Mouse (Mus musculus): Measurements from ENCODE around the gene Rbm45. TPM values are rescaled to one million over a fixed set of nuclear protein-coding genes. Genes with fewer than 3 reads are reported as not detected.

Gene Rbm45
- polyA plus RNA-seq, 1 experiment from 2014 or later = 15.9 TPM

DNA sequence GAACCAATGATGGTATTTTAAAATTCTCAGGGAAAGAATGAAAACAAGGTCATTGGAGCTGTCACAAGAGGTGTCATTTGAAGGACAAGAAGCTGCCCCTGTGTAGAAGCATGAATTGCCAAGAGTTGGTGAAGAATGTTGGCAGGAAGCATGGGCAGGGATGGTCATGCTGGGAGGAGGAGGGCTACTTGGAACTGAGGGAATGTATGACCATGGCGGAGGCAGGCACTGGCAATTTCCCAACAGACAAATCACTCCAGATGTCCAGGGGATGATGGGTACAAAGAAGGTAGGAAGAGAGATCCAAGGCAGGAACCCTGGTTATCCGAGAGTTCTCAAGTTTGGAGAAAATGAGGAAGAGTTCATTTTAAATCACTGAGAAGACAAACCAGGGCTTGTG lies 40.2 kb downstream of the Rbm45 start:
- Histone ChIP-seq H3K4me1 (replicated peaks; ENCODE audit: control insufficient read depth, insufficient read depth, low read length) (0 out of 2 replicates have a peak, but pooled peaks cover 11% of the 10 kb centered on the region), H3K4me3 (replicated peaks; ENCODE audit: low read length) (no peak overlapping the region), H3K4me2 (replicated peaks) (no peak overlapping the region), H3K27ac (no peak overlapping the region), H3K9ac (no peak overlapping the region), H3K27me3 (ENCODE audit: control insufficient read depth, insufficient read depth, low read length) (no peaks in the 10 kb centered on the region), H3K36me3 (replicated peaks; ENCODE audit: control insufficient read depth, insufficient read depth) (no peaks in the 10 kb centered on the region), H3K9me3 (ENCODE audit: control insufficient read depth, low read length) (no peaks in the 10 kb centered on the region)
- ATAC-seq (ENCODE audit: low FRiP score) = no peak
- WGBS = 84% methylated on average over 2 of the region's 2 CpGs
- no peak for DNase-seq (ENCODE audit: low spot score)

- no peak overlapping the region for H3K9ac ChIP-seq
These were observed 43.1 kb downstream of the Rbm45 start for GRCm38 (mm10) chr2:76412924-76413323.

DNA sequence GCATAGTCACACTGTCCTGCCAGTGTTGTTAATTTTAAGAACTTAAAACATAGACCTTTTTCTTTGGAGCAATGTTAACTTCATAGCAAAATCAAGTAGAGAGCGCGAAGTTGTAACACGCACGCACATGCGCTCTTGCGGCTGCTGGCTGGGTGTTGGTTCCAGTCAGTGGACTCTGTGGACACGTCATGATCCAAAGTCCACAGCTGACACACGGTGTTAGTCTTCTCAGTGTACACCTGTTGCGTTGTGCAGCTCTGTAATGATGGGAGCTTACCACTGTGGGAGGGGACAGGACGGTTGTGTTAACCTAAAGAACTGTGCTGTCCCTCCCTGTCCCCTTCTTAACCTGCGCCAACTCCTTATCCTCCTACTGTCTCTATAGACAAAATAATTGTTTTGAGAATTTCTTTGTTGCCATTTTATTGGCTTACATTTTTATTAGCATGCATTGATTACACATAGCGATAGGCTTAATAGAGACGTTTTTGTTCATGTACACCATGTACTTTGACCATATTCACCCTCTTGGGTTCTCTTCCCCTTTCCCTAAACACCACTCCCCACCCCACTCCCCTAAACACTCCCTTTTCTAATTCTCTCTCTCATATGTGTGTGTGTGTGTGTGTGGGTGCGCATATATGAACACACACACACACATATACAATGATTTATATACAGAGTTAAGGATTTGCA lies 47.8 kb downstream of the Rbm45 start:
- DNase-seq (ENCODE audit: low spot score) (no peak), ATAC-seq (ENCODE audit: low FRiP score) (no peak)
- Histone ChIP-seq H3K27ac (no peak overlapping the region), H3K4me3 (replicated peaks; ENCODE audit: low read length) (no peak overlapping the region), H3K9me3 (ENCODE audit: control insufficient read depth, low read length) (no peaks in the 10 kb centered on the region), H3K27me3 (ENCODE audit: control insufficient read depth, insufficient read depth, low read length) (no peaks in the 10 kb centered on the region), H3K9ac (no peak overlapping the region), H3K36me3 (replicated peaks; ENCODE audit: control insufficient read depth, insufficient read depth) (no peaks in the 10 kb centered on the region), H3K4me1 (replicated peaks; ENCODE audit: control insufficient read depth, insufficient read depth, low read length) (no peaks in the 10 kb centered on the region), H3K4me2 (replicated peaks) (no peak overlapping the region)
- 95% methylated on average over 14 of the region's 14 CpGs for WGBS

More at GRCm38 (mm10) chr2:76412924-76413323, 43.1 kb downstream of the Rbm45 start:
- Histone ChIP-seq H3K27me3 (ENCODE audit: control insufficient read depth, insufficient read depth, low read length) (no peaks in the 10 kb centered on the region), H3K36me3 (replicated peaks; ENCODE audit: control insufficient read depth, insufficient read depth) (no peaks in the 10 kb centered on the region), H3K4me2 (replicated peaks) (no peak overlapping the region), H3K27ac (no peak overlapping the region), H3K4me1 (replicated peaks; ENCODE audit: control insufficient read depth, insufficient read depth, low read length) (0 out of 2 replicates have a peak, but pooled peaks cover 2% of the 10 kb centered on the region), H3K4me3 (replicated peaks; ENCODE audit: low read length) (no peak overlapping the region), H3K9me3 (ENCODE audit: control insufficient read depth, low read length) (no peaks in the 10 kb centered on the region)
- 78% methylated on average over 2 of the region's 2 CpGs for WGBS
- DNase-seq (ENCODE audit: low spot score) (no peak), ATAC-seq (ENCODE audit: low FRiP score) (no peak)

GRCm38 (mm10) chr2:76418142-76418518 lies 48.3 kb downstream of the Rbm45 start:
- WGBS = 98% methylated on average over 3 of the region's 3 CpGs
- Histone ChIP-seq H3K4me1 (replicated peaks; ENCODE audit: control insufficient read depth, insufficient read depth, low read length) (no peaks in the 10 kb centered on the region), H3K9ac (no peak overlapping the region), H3K27ac (no peak overlapping the region), H3K4me2 (replicated peaks) (no peak overlapping the region), H3K36me3 (replicated peaks; ENCODE audit: control insufficient read depth, insufficient read depth) (no peaks in the 10 kb centered on the region), H3K9me3 (ENCODE audit: control insufficient read depth, low read length) (no peaks in the 10 kb centered on the region), H3K4me3 (replicated peaks; ENCODE audit: low read length) (no peak overlapping the region), H3K27me3 (ENCODE audit: control insufficient read depth, insufficient read depth, low read length) (no peaks in the 10 kb centered on the region)
- DNase-seq (ENCODE audit: low spot score) = no peak
- no peak for ATAC-seq (ENCODE audit: low FRiP score)

GRCm38 (mm10) chr2:76421411-76421924 lies 51.7 kb downstream of the Rbm45 start:
- 83% methylated on average over 6 of the region's 6 CpGs for WGBS

GRCm38 (mm10) chr2:76426816-76427215 lies 57.0 kb downstream of the Rbm45 start:
- WGBS = 79% methylated on average over 3 of the region's 3 CpGs
- no peak for DNase-seq (ENCODE audit: low spot score)
- H3K9ac ChIP-seq = no peak overlapping the region
- H3K9me3 ChIP-seq (ENCODE audit: control insufficient read depth, low read length) = no peaks in the 10 kb centered on the region
- no peaks in the 10 kb centered on the region for H3K36me3 ChIP-seq (replicated peaks; ENCODE audit: control insufficient read depth, insufficient read depth)
- H3K27ac ChIP-seq = no peak overlapping the region
- H3K4me2 ChIP-seq (replicated peaks) = no peak overlapping the region
- H3K4me1 ChIP-seq (replicated peaks; ENCODE audit: control insufficient read depth, insufficient read depth, low read length) = peaks cover 3% of the 10 kb centered on the region; the same call in 1 of the 2 replicates
- no peak for ATAC-seq (ENCODE audit: low FRiP score)
- H3K4me3 ChIP-seq (replicated peaks; ENCODE audit: low read length) = no peak overlapping the region
- H3K27me3 ChIP-seq (ENCODE audit: control insufficient read depth, insufficient read depth, low read length) = no peaks in the 10 kb centered on the region

More at GRCm38 (mm10) chr2:76421411-76421924, 51.7 kb downstream of the Rbm45 start:
- Histone ChIP-seq H3K9me3 (ENCODE audit: control insufficient read depth, low read length) (no peaks in the 10 kb centered on the region), H3K27ac (no peak overlapping the region), H3K4me2 (replicated peaks) (no peak overlapping the region), H3K4me1 (replicated peaks; ENCODE audit: control insufficient read depth, insufficient read depth, low read length) (no peaks in the 10 kb centered on the region), H3K36me3 (replicated peaks; ENCODE audit: control insufficient read depth, insufficient read depth) (no peaks in the 10 kb centered on the region), H3K9ac (no peak overlapping the region), H3K27me3 (ENCODE audit: control insufficient read depth, insufficient read depth, low read length) (no peaks in the 10 kb centered on the region), H3K4me3 (replicated peaks; ENCODE audit: low read length) (no peak overlapping the region)
- no peak for DNase-seq (ENCODE audit: low spot score)
- no peak for ATAC-seq (ENCODE audit: low FRiP score)

DNA sequence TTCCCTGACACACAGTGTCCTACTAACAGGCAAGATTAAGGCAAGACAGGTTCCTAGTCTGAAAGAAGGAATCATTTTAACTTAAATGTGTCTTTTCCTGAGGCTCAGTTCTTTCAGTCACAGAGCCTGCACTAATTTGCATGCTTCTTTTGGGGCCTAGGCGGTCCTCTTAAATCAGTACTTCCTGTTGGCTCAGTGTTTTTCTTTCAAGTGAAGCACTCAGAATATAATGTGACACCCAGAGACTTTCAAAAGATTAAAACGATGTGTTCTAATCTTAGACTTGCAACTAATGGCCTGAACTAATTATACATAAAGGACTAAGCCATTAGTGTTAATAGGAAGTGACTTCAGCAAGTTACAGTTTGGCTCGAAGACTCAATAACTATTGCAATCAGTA lies 59.5 kb downstream of the Rbm45 start:
- no peak overlapping the region for H3K27ac ChIP-seq
- H3K27me3 ChIP-seq (ENCODE audit: control insufficient read depth, insufficient read depth, low read length) = no peaks in the 10 kb centered on the region
- no peak for DNase-seq (ENCODE audit: low spot score)
- peaks cover 3% of the 10 kb centered on the region; the same call in 1 of the 2 replicates for H3K4me1 ChIP-seq (replicated peaks; ENCODE audit: control insufficient read depth, insufficient read depth, low read length)
- H3K4me3 ChIP-seq (replicated peaks; ENCODE audit: low read length) = no peak overlapping the region
- H3K36me3 ChIP-seq (replicated peaks; ENCODE audit: control insufficient read depth, insufficient read depth) = no peaks in the 10 kb centered on the region
- 63% methylated on average over 3 of the region's 3 CpGs for WGBS
- H3K9me3 ChIP-seq (ENCODE audit: control insufficient read depth, low read length) = no peaks in the 10 kb centered on the region
- H3K9ac ChIP-seq = no peak overlapping the region
- no peak overlapping the region for H3K4me2 ChIP-seq (replicated peaks)
- ATAC-seq (ENCODE audit: low FRiP score) = no peak

- no peaks in the 10 kb centered on the region for H3K27me3 ChIP-seq (ENCODE audit: control insufficient read depth, insufficient read depth, low read length)
- no peak overlapping the region for H3K27ac ChIP-seq
- ATAC-seq (ENCODE audit: low FRiP score) (no peak), DNase-seq (ENCODE audit: low spot score) (no peak)
- H3K4me1 ChIP-seq (replicated peaks; ENCODE audit: control insufficient read depth, insufficient read depth, low read length) = peaks cover 3% of the 10 kb centered on the region; the same call in 1 of the 2 replicates
- H3K4me2 ChIP-seq (replicated peaks) = no peak overlapping the region
- no peak overlapping the region for H3K9ac ChIP-seq
- 85% methylated on average over 5 of the region's 5 CpGs for WGBS
- H3K4me3 ChIP-seq (replicated peaks; ENCODE audit: low read length) = no peak overlapping the region
- H3K9me3 ChIP-seq (ENCODE audit: control insufficient read depth, low read length) = no peaks in the 10 kb centered on the region
- H3K36me3 ChIP-seq (replicated peaks; ENCODE audit: control insufficient read depth, insufficient read depth) = no peaks in the 10 kb centered on the region
These were observed 60.1 kb downstream of the Rbm45 start for GRCm38 (mm10) chr2:76429855-76430254.

DNA sequence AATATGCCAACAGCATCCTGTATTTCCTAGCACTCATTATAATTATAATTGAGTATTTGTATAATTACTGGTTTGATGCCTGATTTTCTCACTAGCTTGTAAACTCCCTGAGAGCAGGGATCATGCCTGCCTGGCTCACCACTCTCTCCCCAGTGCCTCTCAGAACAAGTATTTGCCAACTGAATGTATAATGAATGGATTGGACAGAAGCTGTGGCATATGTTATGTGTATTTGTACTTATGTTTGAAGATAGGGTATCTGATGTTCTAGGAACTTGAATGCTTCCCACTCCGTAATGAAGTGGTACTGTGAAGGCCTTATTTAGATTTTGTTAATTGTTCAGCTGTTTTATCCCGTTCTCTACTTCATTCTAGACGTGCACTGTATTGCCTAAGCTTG lies 60.8 kb downstream of the Rbm45 start:
- WGBS = 92% methylated on average over 3 of the region's 3 CpGs
- H3K4me2 ChIP-seq (replicated peaks) = no peak overlapping the region
- ATAC-seq (ENCODE audit: low FRiP score) (no peak), DNase-seq (ENCODE audit: low spot score) (no peak)
- peaks cover 3% of the 10 kb centered on the region; the same call in 1 of the 2 replicates for H3K4me1 ChIP-seq (replicated peaks; ENCODE audit: control insufficient read depth, insufficient read depth, low read length)
- no peak overlapping the region for H3K27ac ChIP-seq
- H3K36me3 ChIP-seq (replicated peaks; ENCODE audit: control insufficient read depth, insufficient read depth) = no peaks in the 10 kb centered on the region
- H3K4me3 ChIP-seq (replicated peaks; ENCODE audit: low read length) = no peak overlapping the region
- H3K27me3 ChIP-seq (ENCODE audit: control insufficient read depth, insufficient read depth, low read length) = no peaks in the 10 kb centered on the region
- H3K9ac ChIP-seq = no peak overlapping the region
- H3K9me3 ChIP-seq (ENCODE audit: control insufficient read depth, low read length) = no peaks in the 10 kb centered on the region
